Mouse (Mus musculus) CD4-positive helper T cell, adult 2 months (primary cell): ENCODE measurements around the gene Dpp4.

Experiments
- DNase-seq: peaks from one replicate; pipeline ENCODE4 v3.0.0-alpha.2; 2012; ENCODE audit warnings: low read depth, missing footprints, low spot score

Dpp4 gene

GRCm38 (mm10) chr2:62412081-62412821 lies at the start of gene Dpp4:
TSS of gene Dpp4 (minus strand) at chr2:62412231.
- DNase-seq, result peak; percentile 8

- peak; percentile 14 for DNase-seq
These were observed 48.9 kb upstream of the Dpp4 start for GRCm38 (mm10) chr2:62460815-62461450.

DNA sequence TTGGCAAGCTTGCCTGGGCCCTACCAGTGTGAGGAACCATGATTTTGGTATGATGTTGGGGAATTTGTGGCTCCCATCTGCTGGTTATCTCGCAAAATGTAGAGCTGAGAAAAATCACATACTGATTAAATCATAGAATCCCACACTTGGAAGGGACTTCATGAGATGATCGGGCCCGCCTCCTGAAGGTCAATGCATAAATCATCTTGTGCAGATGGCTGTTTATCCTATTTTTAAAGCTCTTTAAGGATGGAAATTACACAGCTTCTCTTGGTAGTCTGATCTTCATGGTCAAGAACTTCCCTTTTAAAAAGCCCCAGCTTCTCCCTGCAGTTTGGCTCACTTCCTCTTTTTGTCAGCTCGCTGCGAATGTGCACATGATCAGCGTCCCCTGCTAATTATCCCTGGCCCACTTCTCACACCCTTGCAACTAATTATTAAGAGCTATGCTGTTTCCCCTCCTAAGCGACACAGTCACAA lies 48.2 kb upstream of the Dpp4 start:
- DNase-seq, result no peak

GRCm38 (mm10) chr2:62459241-62460174 lies 47.5 kb upstream of the Dpp4 start:
- DNase-seq, result peak; percentile 26

DNA sequence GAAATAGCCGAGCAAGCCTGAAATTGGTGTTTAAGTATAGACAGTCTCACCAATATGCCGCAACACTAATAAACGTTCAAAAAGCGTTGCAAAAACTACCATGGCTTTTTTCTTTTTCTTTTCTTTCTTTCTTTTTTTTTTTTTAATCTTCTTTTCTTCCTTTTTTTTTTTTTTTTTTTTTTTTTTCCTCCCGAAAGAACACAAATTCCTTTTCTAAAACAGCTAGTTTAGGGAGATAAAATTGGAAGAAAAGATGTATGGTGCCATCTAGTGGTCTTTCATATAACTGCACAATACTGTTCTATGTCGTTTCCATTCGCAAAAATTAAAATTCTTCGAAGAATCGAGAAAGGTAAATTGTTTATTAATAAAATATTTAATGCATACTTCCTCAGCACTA lies 46.0 kb upstream of the Dpp4 start:
- DNase-seq, result peak; percentile 24

GRCm38 (mm10) chr2:62454991-62455390 lies 43.0 kb upstream of the Dpp4 start:
- DNase-seq, result no peak

- no peak for DNase-seq
These were observed 42.0 kb upstream of the Dpp4 start for GRCm38 (mm10) chr2:62454033-62454432.

- no peak for DNase-seq
These were observed 38.3 kb upstream of the Dpp4 start for GRCm38 (mm10) chr2:62450364-62450763.

- no peak for DNase-seq
These were observed 37.8 kb upstream of the Dpp4 start for GRCm38 (mm10) chr2:62449692-62450346.

DNA sequence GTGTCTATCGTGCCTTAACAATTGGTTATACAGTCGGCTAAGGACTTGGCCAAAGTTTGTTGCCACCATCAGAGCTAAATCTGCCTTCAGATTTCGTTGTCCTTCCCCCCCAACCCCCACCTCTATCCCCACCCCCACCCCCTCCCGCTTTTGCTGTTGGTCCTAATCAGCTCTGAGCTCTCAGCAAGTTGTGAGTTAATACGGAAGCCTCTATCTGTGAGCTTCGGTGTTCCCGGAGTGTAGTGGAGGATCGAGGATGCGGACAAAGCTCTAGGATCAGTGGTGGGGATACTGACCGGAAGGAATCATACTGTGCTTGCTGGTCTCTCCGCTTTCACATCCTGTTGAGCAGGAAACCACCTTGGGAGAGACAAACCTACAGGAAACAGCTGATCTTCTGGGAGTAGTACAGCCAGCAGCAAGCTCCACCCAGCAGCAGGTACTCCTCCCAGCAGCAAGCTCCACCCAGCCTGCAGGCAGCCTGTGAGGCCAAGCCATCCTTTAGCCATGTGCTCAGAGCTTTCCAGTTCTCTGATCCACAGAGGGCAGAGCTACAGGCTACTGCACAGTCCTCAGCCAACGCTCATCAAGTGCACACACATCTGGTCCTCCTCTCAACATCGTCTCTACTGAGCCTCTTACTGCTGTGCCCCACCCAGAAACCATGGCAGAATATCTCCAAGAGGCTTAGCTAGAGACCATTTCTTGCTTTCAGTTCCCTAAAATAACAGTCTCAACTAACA lies 28.9 kb upstream of the Dpp4 start:
- DNase-seq, result peak; percentile 69

DNA sequence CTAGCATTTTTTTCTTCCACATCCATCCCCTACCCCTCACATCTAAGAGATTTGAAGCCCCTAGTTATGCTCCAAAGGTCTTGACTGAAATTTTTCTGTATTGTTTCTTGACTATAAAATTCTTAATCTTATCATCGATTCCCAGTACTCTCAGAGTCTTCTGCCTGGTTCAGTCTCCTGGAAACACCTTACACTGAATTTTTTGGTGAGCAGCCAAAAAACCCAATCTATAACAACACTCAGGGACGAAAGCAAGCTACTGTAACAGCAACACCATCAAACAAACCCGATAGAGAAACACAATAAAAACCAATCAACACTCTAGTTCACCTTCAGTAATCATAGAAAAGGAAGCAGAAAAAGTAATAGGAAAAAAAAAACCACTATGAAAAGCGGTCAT lies 28.1 kb upstream of the Dpp4 start:
- no peak for DNase-seq

- no peak for DNase-seq
These were observed 19.3 kb upstream of the Dpp4 start for GRCm38 (mm10) chr2:62431245-62431795.

GRCm38 (mm10) chr2:62425941-62426340 lies 13.9 kb upstream of the Dpp4 start:
- DNase-seq, result no peak

- no peak for DNase-seq
These were observed 11.3 kb upstream of the Dpp4 start for GRCm38 (mm10) chr2:62423343-62423776.

DNA sequence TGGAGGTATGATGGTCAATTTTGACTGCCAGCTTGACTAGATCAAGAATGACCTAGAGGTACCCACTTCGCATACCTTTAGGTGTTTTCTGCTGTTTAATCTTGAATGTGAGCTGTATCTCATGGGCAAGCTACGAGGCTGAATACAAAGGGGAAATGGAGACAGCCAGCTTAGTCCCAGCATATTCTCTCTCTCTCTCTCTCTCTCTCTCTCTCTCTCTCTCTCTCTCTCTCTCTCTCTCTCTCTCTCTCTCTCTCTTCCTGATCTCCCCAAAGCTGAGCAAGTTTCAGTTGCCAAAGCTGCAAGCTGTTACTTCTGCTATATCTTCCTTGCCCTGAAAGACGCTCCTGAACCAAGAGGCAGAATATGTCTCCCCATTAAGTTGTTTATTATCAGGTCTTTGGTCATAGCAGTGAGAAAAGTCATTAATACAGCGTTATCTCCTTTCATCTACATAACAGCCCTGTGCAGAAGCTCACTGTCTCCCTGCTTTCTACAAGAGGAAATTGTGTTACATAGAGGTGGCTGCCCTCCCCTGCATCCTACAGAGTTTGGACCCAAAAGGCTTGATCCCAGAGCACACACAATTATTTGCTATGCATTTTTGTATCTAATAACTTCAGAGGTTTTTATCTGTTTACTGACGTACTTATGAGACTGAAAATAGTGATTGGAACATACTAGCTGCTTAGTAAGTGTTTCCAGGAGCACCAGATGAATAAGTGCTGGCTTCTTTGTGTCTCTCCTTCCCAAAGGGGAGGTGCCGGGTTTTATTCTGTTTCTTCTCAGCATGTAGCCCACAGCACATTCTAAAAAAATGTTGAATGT lies 10.7 kb upstream of the Dpp4 start:
- no peak for DNase-seq

- DNase-seq, result no peak
These were observed 9.2 kb upstream of the Dpp4 start for GRCm38 (mm10) chr2:62421229-62421628.

GRCm38 (mm10) chr2:62420045-62420444 lies 8.0 kb upstream of the Dpp4 start:
- no peak for DNase-seq

DNA sequence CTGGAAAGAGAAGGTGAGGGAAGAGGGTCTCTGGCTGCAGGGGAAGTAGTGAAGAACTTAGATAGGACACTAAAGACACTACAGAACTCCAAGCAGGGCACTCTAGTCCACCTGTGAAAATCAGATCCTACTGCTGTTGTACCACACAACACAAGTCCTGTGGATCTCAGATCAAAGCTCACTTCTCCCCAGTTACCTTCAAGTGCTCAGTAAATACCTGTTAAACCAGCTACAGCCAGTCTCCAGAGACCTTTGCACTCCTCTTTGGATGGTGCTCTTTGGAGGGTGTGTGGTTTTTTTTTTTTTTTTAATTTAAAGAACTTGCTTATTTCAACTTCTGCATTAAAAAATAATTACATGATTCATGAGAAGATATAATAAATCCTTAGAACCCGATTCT lies 5.2 kb upstream of the Dpp4 start:
- no peak for DNase-seq
